ENCODE assay signal across 19 mouse cellular contexts in genomic region chr11:26981216-26981615, GRCm38 (mm10).
A peak's percentile ranks its signal among the peaks of the same experiment; 100 is the strongest.
DNase-seq lines count a peak whose midpoint lies in the region; ATAC-seq lines count a peak whose summit lies in the region.
"Had no signal": no experiment of that assay in that cellular context is flagged by ENCODE, and none has a peak within 500 bp of the region (broad histone marks: within the 10 kb centered on the region; RNA-seq: fewer than 3 reads in every experiment).

No protein-coding gene starts in this region.

- H3K4me2 ChIP-seq in forebrain, embryonic 13.5 days = no peak overlapping the region
- H3K4me2 ChIP-seq in forebrain, embryonic 11.5 days (ENCODE audit: low read depth, low read length, severe bottlenecking) = no peak overlapping the region
- H3K4me2 ChIP-seq in hindbrain, embryonic 11.5 days (replicated peaks; ENCODE audit: low read depth, low read length) = no peak overlapping the region
- peak overlapping the region; percentile 21; the same call in 1 of the 2 replicates for H3K4me2 ChIP-seq in midbrain, embryonic 13.5 days (replicated peaks)

- no peaks in the 10 kb centered on the region for H3K9me3 ChIP-seq in forebrain, embryonic 13.5 days (replicated peaks)
- H3K9me3 ChIP-seq in forebrain, embryonic 11.5 days (ENCODE audit: control insufficient read depth, low read length) = no peaks in the 10 kb centered on the region
- H3K9me3 ChIP-seq in hindbrain, embryonic 11.5 days (ENCODE audit: control insufficient read depth, low read length) = no peaks in the 10 kb centered on the region
- no peaks in the 10 kb centered on the region for H3K9me3 ChIP-seq in midbrain, embryonic 13.5 days
- H3K9me3 ChIP-seq: megakaryocyte, embryonic 14.5 days had no signal

- no peaks in the 10 kb centered on the region for H3K36me3 ChIP-seq in forebrain, embryonic 13.5 days (ENCODE audit: poor library complexity, severe bottlenecking)
- no peaks in the 10 kb centered on the region for H3K36me3 ChIP-seq in forebrain, embryonic 11.5 days (ENCODE audit: control insufficient read depth, insufficient read depth, low read length)
- no peaks in the 10 kb centered on the region for H3K36me3 ChIP-seq in hindbrain, embryonic 11.5 days (ENCODE audit: control insufficient read depth, insufficient read depth, low read length)
- H3K36me3 ChIP-seq in midbrain, embryonic 13.5 days = no peaks in the 10 kb centered on the region

- ATAC-seq in forebrain, embryonic 13.5 days = peak; percentile 36; the same call in 1 of the 2 replicates
- no peak for ATAC-seq in forebrain, embryonic 11.5 days (replicated peaks; ENCODE audit: low FRiP score)
- peak; percentile 61; the same call in 1 of the 2 replicates for ATAC-seq in hindbrain, embryonic 11.5 days (ENCODE audit: low FRiP score)
- ATAC-seq in midbrain, embryonic 13.5 days = peak; percentile 98
- ATAC-seq: liver, postnatal 0 days had no signal

- no peak for DNase-seq in forebrain, embryonic 11.5 days (ENCODE audit: low spot score)
- no peak for DNase-seq in hindbrain, embryonic 11.5 days (ENCODE audit: low spot score)
- DNase-seq in retina, embryonic 14.5 days (ENCODE audit: low spot score) = peak; percentile 51
- DNase-seq in spleen, postnatal 4 days (ENCODE audit: low spot score in 2 of 2) = no peak
- no peak for DNase-seq in cerebellum, adult 9-10 months
- DNase-seq: adrenal gland, postnatal 25 days; cerebellum, postnatal 14 days; gastrocnemius, postnatal 25 days; kidney, adult 8-10 months; kidney, postnatal 4 days; liver; liver, postnatal 0 days; lung, postnatal 14 days; right cerebral cortex, postnatal 25 days; thymus, postnatal 4 days had no signal

- H3K4me1 ChIP-seq in forebrain, embryonic 13.5 days = 0 out of 2 replicates have a peak, but pooled peaks cover 8% of the 10 kb centered on the region
- no peaks in the 10 kb centered on the region for H3K4me1 ChIP-seq in forebrain, embryonic 11.5 days (replicated peaks; ENCODE audit: control insufficient read depth, insufficient read depth, low read length)
- no peaks in the 10 kb centered on the region for H3K4me1 ChIP-seq in hindbrain, embryonic 11.5 days (replicated peaks; ENCODE audit: control insufficient read depth, insufficient read depth, low read length)
- H3K4me1 ChIP-seq in midbrain, embryonic 13.5 days (replicated peaks) = peaks cover 9% of the 10 kb centered on the region
- H3K4me1 ChIP-seq: megakaryocyte, embryonic 14.5 days had no signal

- no peak overlapping the region for H3K4me3 ChIP-seq in forebrain, embryonic 13.5 days
- no peak overlapping the region for H3K4me3 ChIP-seq in forebrain, embryonic 11.5 days (ENCODE audit: low read depth, low read length)
- H3K4me3 ChIP-seq in hindbrain, embryonic 11.5 days (ENCODE audit: low read depth, low read length) = no peak overlapping the region
- no peak overlapping the region for H3K4me3 ChIP-seq in midbrain, embryonic 13.5 days (replicated peaks)
- H3K4me3 ChIP-seq: erythroblast, embryonic 14.5 days; megakaryocyte, embryonic 14.5 days had no signal

- H3K27me3 ChIP-seq in forebrain, embryonic 13.5 days = no peaks in the 10 kb centered on the region
- no peaks in the 10 kb centered on the region for H3K27me3 ChIP-seq in forebrain, embryonic 11.5 days (ENCODE audit: control insufficient read depth, insufficient read depth, low read length)
- no peaks in the 10 kb centered on the region for H3K27me3 ChIP-seq in hindbrain, embryonic 11.5 days (ENCODE audit: control insufficient read depth, insufficient read depth, low read length)
- H3K27me3 ChIP-seq in midbrain, embryonic 13.5 days = no peaks in the 10 kb centered on the region
- H3K27me3 ChIP-seq: megakaryocyte, embryonic 14.5 days had no signal

- 56% methylated on average over 7 of the region's 7 CpGs for WGBS in forebrain, embryonic 13.5 days
- WGBS in forebrain, embryonic 11.5 days = 73% methylated on average over 7 of the region's 7 CpGs
- 61% methylated on average over 7 of the region's 7 CpGs for WGBS in hindbrain, embryonic 11.5 days
- 27% methylated on average over 7 of the region's 7 CpGs for WGBS in midbrain, embryonic 13.5 days

- H3K27ac ChIP-seq in forebrain, embryonic 13.5 days = no peak overlapping the region
- H3K27ac ChIP-seq in forebrain, embryonic 11.5 days (ENCODE audit: low read depth, low read length) = no peak overlapping the region
- H3K27ac ChIP-seq in hindbrain, embryonic 11.5 days (ENCODE audit: low read depth, low read length) = no peak overlapping the region
- 0 out of 2 replicates have a peak overlapping the region, but pooled peaks have one; percentile 56 for H3K27ac ChIP-seq in midbrain, embryonic 13.5 days

- no peak overlapping the region for H3K9ac ChIP-seq in forebrain, embryonic 13.5 days
- no peak overlapping the region for H3K9ac ChIP-seq in forebrain, embryonic 11.5 days (ENCODE audit: low read length)
- no peak overlapping the region for H3K9ac ChIP-seq in hindbrain, embryonic 11.5 days (ENCODE audit: low read depth, low read length)
- no peak overlapping the region for H3K9ac ChIP-seq in midbrain, embryonic 13.5 days (replicated peaks)
- H3K9ac ChIP-seq: liver, postnatal 0 days had no signal
